Mouse (Mus musculus) spleen, adult 2 months (tissue): Measurements from ENCODE around the gene Carmil1. TPM values are rescaled to one million over a fixed set of nuclear protein-coding genes. Genes with fewer than 3 reads are reported as not detected.

Experiments used
- DNase-seq, 2 experiments: peaks; one replicate each; pipeline versions ENCODE4 v3.0.0 to v3.0.0-alpha.2; 2012 to 2021; ENCODE audit warnings: low spot score in 2 of 2, low read depth in 1 of 2
- H3K27ac ChIP-seq: fragments of 200-500 bp; 2 replicates; pipeline ENCODE4 v1.5.1; 2012; ENCODE audit warnings: low read length, inconsistent platforms; ENCODE audit not compliant: insufficient read depth
- H3K27me3 ChIP-seq: fragments of 200-500 bp; 2 replicates; pipeline ENCODE4 v1.6.1; 2012; ENCODE audit warnings: mild to moderate bottlenecking, moderate library complexity, low read length, inconsistent platforms; ENCODE audit not compliant: control insufficient read depth, insufficient read depth
- H3K36me3 ChIP-seq: fragments of 200-500 bp; 2 replicates; pipeline ENCODE4 v1.6.1; 2012; ENCODE audit warnings: mild to moderate bottlenecking, low read length, inconsistent platforms; ENCODE audit not compliant: control insufficient read depth, insufficient read depth
- H3K4me1 ChIP-seq: fragments of 200-500 bp; 2 replicates; pipeline ENCODE4 v1.6.1; 2011; ENCODE audit warnings: inconsistent platforms; ENCODE audit not compliant: control insufficient read depth, insufficient read depth, insufficient read length
- H3K4me3 ChIP-seq: fragments of 200-500 bp; 2 replicates; pipeline ENCODE4 v1.5.1; 2011; ENCODE audit warnings: mild to moderate bottlenecking, inconsistent platforms; ENCODE audit not compliant: insufficient read depth, insufficient read length; ENCODE audit errors: extremely low read depth
- CTCF ChIP-seq: fragments of 200-500 bp; IDR thresholded peaks from 2 replicates; pipeline ENCODE4 v1.5.1; 2011; ENCODE audit warnings: mild to moderate bottlenecking, inconsistent platforms; ENCODE audit not compliant: insufficient read depth, insufficient read length, insufficient replicate concordance; ENCODE audit errors: extremely low read depth
- POLR2A ChIP-seq: fragments of 200-500 bp; IDR thresholded peaks from 2 replicates; pipeline ENCODE4 v1.6.1; 2011; ENCODE audit warnings: low read depth, low read length, inconsistent platforms
- WGBS: fragments of 180-500 bp; shearing (Covaris S2); methylation state at CpG from one replicate; pipeline ENCODE4 v1.1.7; 2018; 5-methylcytosine and 5-hydroxymethylcytosine counted together
- polyA plus RNA-seq: library from polyadenylated mRNA; depleted of rRNA; stranded (reverse); fragments of >200 nt; gene quantifications from 2 replicates; pipeline ENCODE4 v1.2.3, GENCODE M21; 2012

Gene Carmil1
- polyA plus RNA-seq, 1 experiment: 4.3 TPM

DNA sequence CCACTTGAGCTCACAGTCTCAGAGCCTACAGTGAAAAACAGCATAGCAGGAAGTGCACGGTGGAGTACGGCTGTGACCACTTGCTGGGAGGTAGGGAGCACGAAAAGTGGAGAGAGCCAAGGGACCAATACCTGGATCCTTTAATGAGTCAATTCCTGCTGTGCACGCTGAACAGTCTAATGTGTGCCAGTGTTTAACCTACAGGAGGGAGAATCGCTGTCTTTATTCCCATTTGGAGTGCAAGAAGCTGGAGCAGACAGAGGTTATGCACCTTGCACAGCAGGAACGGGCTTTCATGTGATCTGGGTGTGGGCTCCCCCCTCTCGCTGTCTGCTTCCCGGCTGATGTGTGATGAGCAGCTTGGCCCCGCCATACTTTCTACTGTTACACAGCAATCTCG, 101.1 kb downstream of the Carmil1 start:
- no peak overlapping the region for H3K4me3 ChIP-seq

DNA sequence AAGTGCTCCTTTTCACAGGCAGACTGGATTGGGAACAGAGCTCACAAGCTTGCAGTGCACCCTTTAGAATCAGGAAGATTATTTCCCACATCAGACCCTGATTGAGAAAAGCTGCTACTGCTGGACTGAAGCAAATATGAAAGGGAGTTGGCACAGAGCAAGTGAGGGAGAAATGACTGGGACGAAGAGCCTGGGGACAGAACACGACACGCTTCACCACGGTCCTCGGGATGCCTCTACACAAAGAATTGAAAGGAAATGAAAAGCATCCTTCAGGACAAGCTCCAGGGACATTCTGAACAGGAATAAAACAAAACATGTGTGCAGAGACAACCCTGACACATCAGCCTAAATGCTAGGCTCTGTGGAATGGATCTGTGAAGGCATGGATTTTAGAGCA, 103.0 kb downstream of the Carmil1 start:
- Histone ChIP-seq H3K27me3 (no peaks in the 10 kb centered on the region), H3K4me1 (no peaks in the 10 kb centered on the region), H3K27ac (no peak overlapping the region), H3K4me3 (no peak overlapping the region), H3K36me3 (no peaks in the 10 kb centered on the region)
- TF ChIP-seq CTCF: no peak
- no peak for TF ChIP-seq POLR2A
- DNase-seq: no peak
- WGBS: 83% methylated on average over 5 of the region's 5 CpGs

More for the DNA sequence above, 101.1 kb downstream of the Carmil1 start:
- Histone ChIP-seq H3K27me3 (no peaks in the 10 kb centered on the region), H3K27ac (no peak overlapping the region), H3K4me1 (no peaks in the 10 kb centered on the region), H3K36me3 (no peaks in the 10 kb centered on the region)
- WGBS: 92% methylated on average over 10 of the region's 10 CpGs
- no peak for DNase-seq
- TF ChIP-seq POLR2A: no peak
- no peak for TF ChIP-seq CTCF

DNA sequence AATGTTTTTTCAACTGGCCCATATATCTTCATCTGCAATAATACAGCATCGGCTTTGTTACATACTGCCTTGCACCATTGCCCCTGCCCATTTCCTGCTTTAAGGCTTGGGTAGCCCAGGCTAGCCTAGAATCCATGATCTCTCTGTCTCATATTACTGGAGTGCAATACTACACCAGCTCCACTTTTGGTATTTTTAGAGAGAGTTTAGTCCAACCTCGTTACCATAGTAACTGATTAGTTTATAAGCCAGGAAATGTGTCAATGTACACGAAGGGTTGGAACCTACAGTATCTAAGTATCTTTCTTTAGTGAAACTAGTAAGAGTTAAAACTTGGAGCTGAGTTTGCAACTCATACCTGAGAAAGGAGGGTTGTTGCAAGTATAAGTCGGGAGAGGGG, 103.8 kb downstream of the Carmil1 start:
- WGBS: 69% methylated on average over 4 of the region's 4 CpGs
- Histone ChIP-seq H3K4me3 (no peak overlapping the region), H3K27ac (no peak overlapping the region), H3K4me1 (no peaks in the 10 kb centered on the region), H3K36me3 (no peaks in the 10 kb centered on the region), H3K27me3 (no peaks in the 10 kb centered on the region)
- DNase-seq: no peak
- TF ChIP-seq POLR2A: no peak
- TF ChIP-seq CTCF: no peak

DNA sequence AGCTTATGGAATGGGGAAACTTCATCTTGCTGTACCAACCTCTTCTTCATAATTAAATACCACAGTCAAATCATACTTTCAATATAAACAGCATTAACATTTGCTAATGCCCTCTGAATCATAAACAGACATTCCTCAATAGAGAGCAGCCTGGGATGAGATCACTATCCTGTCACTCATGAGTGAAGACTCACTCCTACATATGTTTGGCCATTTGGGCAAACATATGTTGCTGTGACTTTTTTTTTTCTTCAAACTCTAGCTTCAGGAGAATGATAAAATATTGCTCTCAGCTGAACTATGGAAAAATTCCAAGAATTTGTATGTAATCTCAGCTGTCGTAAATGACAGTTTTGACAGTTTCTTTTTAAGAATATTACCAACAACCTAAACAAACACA, 110.9 kb downstream of the Carmil1 start:
- Histone ChIP-seq H3K27ac (no peak overlapping the region), H3K4me3 (no peak overlapping the region), H3K27me3 (no peaks in the 10 kb centered on the region), H3K4me1 (peaks cover 2% of the 10 kb centered on the region; the same call in 1 of the 2 replicates), H3K36me3 (no peaks in the 10 kb centered on the region)
- 82% methylated on average over 1 of the region's 1 CpGs for WGBS
- TF ChIP-seq CTCF (no peak), POLR2A (no peak)
- no peak for DNase-seq

DNA sequence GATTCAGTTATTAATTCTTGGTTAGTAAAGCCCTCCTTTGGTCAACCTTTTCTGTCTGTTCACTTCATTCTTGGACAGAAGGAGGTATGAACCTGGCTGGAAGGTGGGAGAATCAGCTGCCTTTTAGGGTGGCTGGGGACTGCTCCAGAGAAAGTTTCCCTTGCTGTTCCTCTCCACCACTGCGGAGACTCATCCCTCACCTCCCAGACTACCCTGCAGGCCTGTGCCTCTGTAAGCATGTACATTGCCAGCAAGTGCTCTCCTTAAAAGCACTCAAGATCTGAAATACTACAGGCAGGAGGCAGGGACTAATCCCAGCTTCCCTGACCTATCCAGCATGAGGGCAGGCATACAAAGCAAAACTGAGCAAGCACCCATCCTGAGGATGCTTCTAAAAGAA, 117.2 kb downstream of the Carmil1 start:
- TF ChIP-seq CTCF (no peak), POLR2A (no peak)
- Histone ChIP-seq H3K4me3 (no peak overlapping the region), H3K27ac (no peak overlapping the region), H3K27me3 (no peaks in the 10 kb centered on the region), H3K36me3 (no peaks in the 10 kb centered on the region; the same call in 1 of the 2 replicates), H3K4me1 (peaks cover 2% of the 10 kb centered on the region; the same call in 1 of the 2 replicates)
- DNase-seq: no peak
- 96% methylated on average over 1 of the region's 1 CpGs for WGBS

DNA sequence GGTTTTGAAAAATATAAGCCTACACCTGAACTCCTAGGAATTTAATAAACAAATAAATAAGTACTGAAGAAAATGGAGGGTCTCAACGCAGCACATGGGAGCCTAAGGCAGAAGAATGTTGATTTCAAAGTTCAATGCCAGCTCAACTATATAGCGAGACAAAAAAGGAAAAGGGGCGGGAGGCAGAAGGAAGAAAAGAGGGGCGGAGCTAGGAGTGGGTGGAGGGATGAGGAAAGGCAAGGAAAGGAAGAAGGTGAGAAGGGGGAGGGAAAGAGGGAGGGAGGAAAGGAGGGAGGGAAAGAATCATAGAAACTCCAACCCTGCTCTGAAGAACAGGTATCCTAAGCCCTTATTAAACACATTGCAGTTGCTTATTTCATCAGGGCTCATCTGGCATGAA, 119.5 kb downstream of the Carmil1 start:
- H3K4me1 ChIP-seq: no peaks in the 10 kb centered on the region
- no peak for DNase-seq
- no peak for TF ChIP-seq CTCF
- TF ChIP-seq POLR2A: no peak
- H3K4me3 ChIP-seq: no peak overlapping the region
- H3K27me3 ChIP-seq: no peaks in the 10 kb centered on the region
- no peak overlapping the region for H3K27ac ChIP-seq
- no peaks in the 10 kb centered on the region; the same call in 1 of the 2 replicates for H3K36me3 ChIP-seq
- 92% methylated on average over 4 of the region's 4 CpGs for WGBS

DNA sequence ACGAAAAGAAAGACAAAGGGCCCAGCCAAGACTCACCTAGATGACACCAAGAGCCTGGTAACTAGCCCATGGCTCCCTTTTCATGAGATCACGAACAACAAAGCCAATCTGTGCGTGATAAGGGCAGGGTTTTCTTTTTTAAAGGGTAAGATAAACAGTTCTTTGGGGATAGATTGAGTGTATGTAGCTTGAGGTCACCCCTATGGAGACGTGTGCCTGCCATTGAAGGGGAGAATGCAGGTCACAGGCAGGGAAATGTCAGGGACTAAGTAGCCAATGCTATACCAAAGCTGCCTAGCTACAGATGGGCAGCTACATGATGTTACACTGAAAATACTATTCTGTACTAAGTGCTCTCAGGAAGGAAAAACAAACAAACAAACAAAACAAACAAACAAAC, 120.6 kb downstream of the Carmil1 start:
- DNase-seq: no peak
- TF ChIP-seq POLR2A (no peak), CTCF (no peak)
- WGBS: 77% methylated on average over 4 of the region's 4 CpGs
- Histone ChIP-seq H3K36me3 (no peaks in the 10 kb centered on the region; the same call in 1 of the 2 replicates), H3K4me3 (no peak overlapping the region), H3K27ac (no peak overlapping the region), H3K4me1 (no peaks in the 10 kb centered on the region), H3K27me3 (no peaks in the 10 kb centered on the region)
